In genomic region chr17:56269741-56270140, GRCm38 (mm10) we compare ENCODE assay signal across 8 mouse cellular contexts. TPM values are rescaled to one million over a fixed set of nuclear protein-coding genes. Genes with fewer than 3 reads are reported as not detected.
DNase-seq lines count a peak whose midpoint lies in the region; ATAC-seq and TF ChIP-seq lines count a peak whose summit lies in the region.

No protein-coding gene starts in this region.

- no peak for TF ChIP-seq CTCF in forebrain, postnatal 0 days (IDR thresholded peaks at IDR 0.05; ENCODE audit: low read depth)

- no peak for DNase-seq in neural tube, embryonic 11.5 days (ENCODE audit: low spot score)
- DNase-seq in neural tube, embryonic 10.5 days (ENCODE audit: extremely low spot score, low spot score) = no peak
- no peak for DNase-seq in forebrain, postnatal 0 days
- no peak for DNase-seq in left cerebral cortex, adult 9 months (ENCODE audit: low spot score in 2 of 2)
- DNase-seq in ovary, postnatal 10 days (ENCODE audit: low spot score) = no peak
- no peak for DNase-seq in gastrocnemius, postnatal 25 days

- H3K9ac ChIP-seq in neural tube, embryonic 11.5 days (ENCODE audit: low read length) = peak overlapping the region; percentile 54
- H3K9ac ChIP-seq in forebrain, postnatal 0 days = peak overlapping the region; percentile 22; the same call in 1 of the 2 replicates
- H3K9ac ChIP-seq in limb, embryonic 15.5 days = no peak overlapping the region
- peak overlapping the region; percentile 60 for H3K9ac ChIP-seq in stomach, embryonic 16.5 days (ENCODE audit: low read length)

- WGBS in neural tube, embryonic 11.5 days = 76% methylated on average over 3 of the region's 3 CpGs
- 71% methylated on average over 3 of the region's 3 CpGs for WGBS in forebrain, postnatal 0 days
- WGBS in limb, embryonic 15.5 days = 72% methylated on average over 3 of the region's 3 CpGs
- WGBS in stomach, embryonic 16.5 days = 71% methylated on average over 3 of the region's 3 CpGs

- H3K36me3 ChIP-seq in neural tube, embryonic 11.5 days (ENCODE audit: control insufficient read depth, insufficient read depth, low read length) = no peaks in the 10 kb centered on the region
- 0 out of 2 replicates have a peak, but pooled peaks cover 6% of the 10 kb centered on the region for H3K36me3 ChIP-seq in forebrain, postnatal 0 days (ENCODE audit: insufficient read depth)
- peaks cover 40% of the 10 kb centered on the region for H3K36me3 ChIP-seq in limb, embryonic 15.5 days
- H3K36me3 ChIP-seq in stomach, embryonic 16.5 days (ENCODE audit: control insufficient read depth, insufficient read depth, low read length) = peaks cover 8% of the 10 kb centered on the region

- H3K4me2 ChIP-seq in neural tube, embryonic 11.5 days (ENCODE audit: low read depth) = peak overlapping the region; percentile 62
- H3K4me2 ChIP-seq in forebrain, postnatal 0 days (ENCODE audit: low read depth) = peak overlapping the region; percentile 59
- H3K4me2 ChIP-seq in limb, embryonic 15.5 days = peak overlapping the region; percentile 54
- H3K4me2 ChIP-seq in stomach, embryonic 16.5 days (ENCODE audit: low read depth, low read length) = peak overlapping the region; percentile 62

- no peaks in the 10 kb centered on the region for H3K4me1 ChIP-seq in neural tube, embryonic 11.5 days (ENCODE audit: control insufficient read depth, insufficient read depth, low read length)
- H3K4me1 ChIP-seq in forebrain, postnatal 0 days (ENCODE audit: insufficient read depth) = peaks cover 6% of the 10 kb centered on the region; the same call in 1 of the 2 replicates
- peaks cover 24% of the 10 kb centered on the region for H3K4me1 ChIP-seq in limb, embryonic 15.5 days
- peaks cover 12% of the 10 kb centered on the region for H3K4me1 ChIP-seq in stomach, embryonic 16.5 days (ENCODE audit: control insufficient read depth, insufficient read depth, low read length)

- ATAC-seq in neural tube, embryonic 11.5 days (ENCODE audit: insufficient read depth, low FRiP score, low TSS enrichment) = 0 out of 2 replicates have a peak, but pooled peaks have one; percentile 5
- no peak for ATAC-seq in forebrain, postnatal 0 days
- ATAC-seq in limb, embryonic 15.5 days (ENCODE audit: insufficient number of reproducible peaks, low FRiP score, low TSS enrichment, low read depth) = no peak
- no peak for ATAC-seq in stomach, embryonic 16.5 days (ENCODE audit: insufficient read depth, low FRiP score)

- H3K27me3 ChIP-seq in neural tube, embryonic 11.5 days (ENCODE audit: control insufficient read depth, insufficient read depth, low read length) = no peaks in the 10 kb centered on the region
- H3K27me3 ChIP-seq in forebrain, postnatal 0 days (ENCODE audit: insufficient read depth, low read length) = no peaks in the 10 kb centered on the region
- no peaks in the 10 kb centered on the region for H3K27me3 ChIP-seq in limb, embryonic 15.5 days
- no peaks in the 10 kb centered on the region for H3K27me3 ChIP-seq in stomach, embryonic 16.5 days (ENCODE audit: control insufficient read depth, insufficient read depth, low read length)

- H3K27ac ChIP-seq in neural tube, embryonic 11.5 days (ENCODE audit: low read depth, low read length) = peak overlapping the region; percentile 14; the same call in 1 of the 2 replicates
- H3K27ac ChIP-seq in forebrain, postnatal 0 days (ENCODE audit: low read depth, low read length) = peak overlapping the region; percentile 57; the same call in 1 of the 2 replicates
- H3K27ac ChIP-seq in limb, embryonic 15.5 days = peak overlapping the region; percentile 83
- peak overlapping the region; percentile 90 for H3K27ac ChIP-seq in stomach, embryonic 16.5 days (ENCODE audit: low read length)

- H3K4me3 ChIP-seq in neural tube, embryonic 11.5 days (ENCODE audit: low read depth, low read length) = peak overlapping the region; percentile 27
- H3K4me3 ChIP-seq in forebrain, postnatal 0 days (ENCODE audit: low read depth, low read length) = peak overlapping the region; percentile 34
- H3K4me3 ChIP-seq in limb, embryonic 15.5 days = peak overlapping the region; percentile 39
- peak overlapping the region; percentile 52 for H3K4me3 ChIP-seq in stomach, embryonic 16.5 days (replicated peaks; ENCODE audit: low read length)

- H3K9me3 ChIP-seq in neural tube, embryonic 11.5 days (ENCODE audit: control insufficient read depth, low read length) = no peaks in the 10 kb centered on the region
- no peaks in the 10 kb centered on the region for H3K9me3 ChIP-seq in forebrain, postnatal 0 days (ENCODE audit: low read length)
- H3K9me3 ChIP-seq in limb, embryonic 15.5 days = no peaks in the 10 kb centered on the region
- no peaks in the 10 kb centered on the region for H3K9me3 ChIP-seq in stomach, embryonic 16.5 days (replicated peaks; ENCODE audit: control insufficient read depth, low read length)

RNA-seq across cellular contexts. Expression of gene Ticam1, which starts 6.8 kb away (rescaled TPM):
- 2.4 and 2.5 TPM in 2 replicates for polyA plus RNA-seq in neural tube, embryonic 11.5 days (2014; fragmentation: Nextera tagmentation; extraction: Ambion mirVana)
- 1.9 and 2.5 TPM in 2 replicates for total RNA-seq in forebrain, postnatal 0 days (2014; rRNA removed)
- 1.2 and 1.5 TPM in 2 replicates for polyA plus RNA-seq in forebrain, postnatal 0 days (2015; fragmentation: Nextera tagmentation; extraction: Ambion mirVana)
- polyA plus RNA-seq in limb, embryonic 15.5 days (2015; fragmentation: Nextera tagmentation; extraction: Ambion mirVana) = 7.1 and 8.6 TPM in 2 replicates
- polyA plus RNA-seq in stomach, embryonic 16.5 days (2015; fragmentation: Nextera tagmentation; extraction: Ambion mirVana) = 7.6 and 9.6 TPM in 2 replicates
- 1 to 10 TPM; 2.8 to 3.0 TPM for total RNA-seq in gastrocnemius, postnatal 25 days (2021)

RNA-seq across cellular contexts. Expression of gene Fem1a, which starts 13.1 kb away (rescaled TPM):
- 16.8 and 18.3 TPM in 2 replicates for polyA plus RNA-seq in neural tube, embryonic 11.5 days (2014; fragmentation: Nextera tagmentation; extraction: Ambion mirVana)
- 44.2 and 53.6 TPM in 2 replicates for total RNA-seq in forebrain, postnatal 0 days (2014; rRNA removed)
- 15.4 and 17.2 TPM in 2 replicates for polyA plus RNA-seq in forebrain, postnatal 0 days (2015; fragmentation: Nextera tagmentation; extraction: Ambion mirVana)
- polyA plus RNA-seq in limb, embryonic 15.5 days (2015; fragmentation: Nextera tagmentation; extraction: Ambion mirVana) = 14.9 and 19.7 TPM in 2 replicates
- 12.3 and 12.9 TPM in 2 replicates for polyA plus RNA-seq in stomach, embryonic 16.5 days (2015; fragmentation: Nextera tagmentation; extraction: Ambion mirVana)
- 100 to 1,000 TPM; 133 to 135 TPM for total RNA-seq in gastrocnemius, postnatal 25 days (2021)

RNA-seq across cellular contexts. Expression of gene Plin3, which starts 22.9 kb away (rescaled TPM):
- 33.0 and 37.8 TPM in 2 replicates for polyA plus RNA-seq in neural tube, embryonic 11.5 days (2014; fragmentation: Nextera tagmentation; extraction: Ambion mirVana)
- 8.1 and 8.5 TPM in 2 replicates for total RNA-seq in forebrain, postnatal 0 days (2014; rRNA removed)
- polyA plus RNA-seq in forebrain, postnatal 0 days (2015; fragmentation: Nextera tagmentation; extraction: Ambion mirVana) = 12.4 and 13.9 TPM in 2 replicates
- 94.2 and 114 TPM in 2 replicates for polyA plus RNA-seq in limb, embryonic 15.5 days (2015; fragmentation: Nextera tagmentation; extraction: Ambion mirVana)
- polyA plus RNA-seq in stomach, embryonic 16.5 days (2015; fragmentation: Nextera tagmentation; extraction: Ambion mirVana) = 103 and 123 TPM in 2 replicates
- total RNA-seq in gastrocnemius, postnatal 25 days (2021) = 10 to 100 TPM; 35.3 to 39.1 TPM

RNA-seq across cellular contexts. Expression of gene Arrdc5, which starts 30.3 kb away (rescaled TPM):
- not detected in 2 replicates for polyA plus RNA-seq in neural tube, embryonic 11.5 days (2014; fragmentation: Nextera tagmentation; extraction: Ambion mirVana)
- not detected in 2 replicates for total RNA-seq in forebrain, postnatal 0 days (2014; rRNA removed)
- polyA plus RNA-seq in forebrain, postnatal 0 days (2015; fragmentation: Nextera tagmentation; extraction: Ambion mirVana) = not detected in 2 replicates
- polyA plus RNA-seq in limb, embryonic 15.5 days (2015; fragmentation: Nextera tagmentation; extraction: Ambion mirVana) = not detected in 2 replicates
- polyA plus RNA-seq in stomach, embryonic 16.5 days (2015; fragmentation: Nextera tagmentation; extraction: Ambion mirVana) = not detected in 2 replicates
- not detected for total RNA-seq in gastrocnemius, postnatal 25 days (2021)

RNA-seq across cellular contexts. Expression of gene Uhrf1, which starts 33.4 kb away (rescaled TPM):
- polyA plus RNA-seq in neural tube, embryonic 11.5 days (2014; fragmentation: Nextera tagmentation; extraction: Ambion mirVana) = 116 and 128 TPM in 2 replicates
- total RNA-seq in forebrain, postnatal 0 days (2014; rRNA removed) = 7.4 and 11.6 TPM in 2 replicates
- 8.9 and 9.9 TPM in 2 replicates for polyA plus RNA-seq in forebrain, postnatal 0 days (2015; fragmentation: Nextera tagmentation; extraction: Ambion mirVana)
- 107 and 108 TPM in 2 replicates for polyA plus RNA-seq in limb, embryonic 15.5 days (2015; fragmentation: Nextera tagmentation; extraction: Ambion mirVana)
- 90.4 and 92.2 TPM in 2 replicates for polyA plus RNA-seq in stomach, embryonic 16.5 days (2015; fragmentation: Nextera tagmentation; extraction: Ambion mirVana)
- 1 to 10 TPM; 2.6 to 2.7 TPM for total RNA-seq in gastrocnemius, postnatal 25 days (2021)

Comparison
In these comparisons a context has a peak if more than half of its experiments do, and no peak if none do; other contexts are left out.
1. H3K27ac ChIP-seq: peak in every context shown above with its lines; median percentile 90 in stomach, embryonic 16.5 days; 83 in limb, embryonic 15.5 days; 57 in forebrain, postnatal 0 days; 14 in neural tube, embryonic 11.5 days.